Mouse (Mus musculus) ES-CJ7 (cell line): ENCODE data around the gene Msl3.

ENCODE experiments used
- DNase-seq: peaks from one replicate; pipeline ENCODE4 v3.0.0; 2011; ENCODE audit warnings: low read depth, low spot score

Msl3 gene

DNA sequence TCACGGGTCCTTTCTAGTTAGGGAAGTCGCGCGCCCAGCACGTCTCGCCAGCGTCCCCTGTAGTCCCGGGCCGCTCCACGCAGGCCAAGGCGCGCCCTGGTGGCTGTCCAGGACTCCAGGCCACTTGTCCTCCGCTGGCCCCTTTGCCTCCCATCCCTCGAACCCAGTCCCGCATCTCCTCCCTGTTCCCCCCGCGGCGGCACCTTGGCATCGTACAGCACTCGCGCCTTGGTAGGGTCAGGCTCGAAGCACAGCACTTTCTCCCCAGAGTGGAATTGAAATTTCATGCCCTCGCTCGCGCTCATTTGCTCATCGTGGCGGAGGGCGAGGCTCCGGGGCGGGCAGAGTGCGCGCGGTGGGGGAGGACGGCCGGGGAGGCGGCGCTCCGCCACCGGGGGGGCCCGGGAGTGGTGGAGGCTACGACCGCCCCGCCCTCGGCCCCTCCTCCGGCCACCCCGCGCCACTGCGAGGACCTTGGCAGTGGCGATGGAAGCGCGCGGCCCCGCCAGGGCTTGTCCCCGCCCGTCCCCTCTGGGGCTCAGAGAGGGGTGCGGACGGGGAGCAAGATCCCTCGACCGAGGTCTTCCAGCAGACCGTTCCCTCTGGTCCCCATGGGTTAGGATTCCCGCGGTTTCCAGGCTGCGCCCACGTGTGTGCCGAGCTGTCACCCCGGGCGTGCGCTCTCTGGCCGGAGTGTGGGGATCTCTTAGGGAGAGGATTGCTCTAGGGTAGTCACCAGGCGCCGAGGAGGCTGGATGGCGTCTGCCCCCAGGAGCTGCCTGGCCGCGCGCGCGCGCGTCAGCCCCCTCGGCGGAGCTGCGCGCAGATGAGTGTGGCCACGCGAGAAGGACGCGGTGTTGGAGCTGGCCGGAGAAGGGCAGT lies at the start of gene Msl3:
TSS of gene Msl3 (minus strand) at position 374 of the 882 bp plus-strand sequence.
- peak; percentile 55 for DNase-seq

DNA sequence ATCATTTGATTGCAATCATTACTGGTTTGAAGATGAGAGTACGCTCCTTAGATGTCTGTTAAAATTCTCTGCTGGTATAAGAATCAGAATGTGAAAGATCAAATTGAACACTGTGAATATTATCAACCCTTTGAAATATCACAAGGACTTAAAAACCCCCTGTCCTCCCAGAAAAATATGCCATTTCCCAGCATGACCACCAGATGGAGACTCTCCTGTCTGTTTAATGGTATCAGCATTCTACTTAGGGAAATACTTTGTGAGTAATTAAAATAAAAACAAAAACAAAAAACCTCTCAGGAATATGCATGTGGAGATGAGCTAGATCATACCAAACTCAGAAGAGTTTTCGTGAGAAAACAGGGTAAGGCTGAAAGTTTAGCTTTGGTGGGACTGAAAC lies 44.3 kb upstream of the Msl3 start:
- DNase-seq = peak; percentile 2

DNA sequence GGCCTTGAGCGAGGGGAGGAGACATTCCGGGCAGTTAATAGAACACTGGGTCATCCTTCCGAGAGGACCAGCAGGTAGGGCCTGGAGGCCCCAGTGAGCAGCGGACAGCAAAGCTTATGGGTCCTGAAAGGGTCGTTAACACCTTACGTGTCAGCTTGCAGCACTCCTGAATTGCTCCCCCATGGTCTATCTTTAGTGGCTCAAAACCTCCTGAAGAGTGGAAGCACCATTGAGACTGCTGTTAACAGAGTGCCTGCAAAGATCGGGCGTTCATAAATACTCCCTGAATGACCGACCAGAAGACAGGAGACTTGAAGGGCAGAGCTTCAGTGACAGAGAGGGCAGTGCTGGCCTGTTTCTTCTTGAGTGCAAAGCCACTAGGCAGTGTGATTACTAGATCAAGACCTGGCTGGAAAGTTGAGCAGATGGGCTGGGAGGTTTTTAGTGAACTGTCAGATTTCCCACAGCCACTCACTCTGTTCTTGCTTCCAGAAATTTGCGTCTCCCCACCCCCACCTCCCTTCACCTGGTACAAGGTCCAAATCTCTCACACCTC lies 787 bp upstream of the Msl3 start:
- DNase-seq = peak; percentile 5

GRCm38 (mm10) chrX:168672913-168673524 lies 679 bp downstream of the Msl3 start:
- no peak for DNase-seq

- peak; percentile 76 for DNase-seq
These were observed 1.3 kb downstream of the Msl3 start for GRCm38 (mm10) chrX:168672425-168672824.

GRCm38 (mm10) chrX:168663982-168664689 lies 9.6 kb downstream of the Msl3 start:
- peak; percentile 48 for DNase-seq

DNA sequence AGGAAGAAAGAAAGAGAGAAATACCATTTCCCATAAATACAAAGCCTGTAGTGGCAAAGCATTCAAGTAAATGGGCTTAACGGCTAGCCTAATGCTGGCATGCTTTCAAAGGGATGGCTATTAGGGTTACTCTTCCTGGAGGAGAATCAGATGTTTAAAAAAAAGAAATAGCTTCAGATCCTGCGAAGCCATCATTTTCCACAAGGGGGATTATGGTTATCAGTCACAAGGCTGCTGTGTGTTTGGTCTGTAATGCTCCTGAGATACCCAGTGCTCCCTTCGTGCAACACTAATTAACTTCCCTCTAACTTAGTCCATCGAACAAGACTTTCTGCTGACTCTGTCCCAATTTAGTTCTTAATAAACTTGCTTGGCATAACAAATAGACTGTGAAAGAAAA lies 13.5 kb downstream of the Msl3 start:
- DNase-seq = peak; percentile 5

DNA sequence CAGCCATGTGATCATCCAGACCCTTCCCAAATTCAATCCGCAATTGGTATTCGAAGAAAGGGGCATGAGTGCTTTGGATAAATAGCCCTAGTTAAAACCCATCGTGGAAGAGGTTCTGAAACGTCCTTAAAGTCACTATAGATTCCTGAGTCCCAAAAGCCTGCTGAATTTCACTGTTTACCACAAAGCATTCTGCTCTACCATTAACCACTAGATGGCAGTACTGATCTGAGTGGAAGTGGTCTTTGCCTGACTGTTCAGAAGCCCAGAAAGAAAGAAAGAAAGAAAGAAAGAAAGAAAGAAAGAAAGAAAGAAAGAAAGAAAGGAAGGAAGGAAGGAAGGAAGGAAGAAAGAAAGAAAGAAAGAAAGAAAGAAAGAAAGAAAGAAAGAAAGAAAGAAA lies 13.9 kb downstream of the Msl3 start:
- DNase-seq = peak; percentile 9

GRCm38 (mm10) chrX:168659275-168659674 lies 14.4 kb downstream of the Msl3 start:
- DNase-seq = no peak

- DNase-seq = no peak
These were observed 15.9 kb downstream of the Msl3 start for GRCm38 (mm10) chrX:168657795-168658194.

DNA sequence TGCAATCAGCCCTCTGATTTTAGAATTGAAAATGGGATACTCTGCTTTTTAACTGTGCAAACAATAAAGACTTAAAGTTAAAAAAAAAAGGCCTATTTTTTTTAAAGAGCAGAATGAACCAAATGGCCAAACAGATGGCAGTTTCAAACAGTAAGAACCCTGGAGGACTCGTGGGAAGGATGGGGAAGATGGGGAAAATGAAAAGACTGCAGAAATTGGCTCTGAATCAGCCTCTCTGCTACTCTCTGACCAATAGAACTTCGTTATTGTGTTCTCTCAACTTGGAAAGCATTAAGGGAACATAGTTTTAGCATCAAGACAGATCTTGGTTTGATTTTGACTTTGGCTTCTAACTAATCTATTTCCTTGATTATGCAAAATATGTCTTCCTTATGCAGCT lies 24.4 kb downstream of the Msl3 start:
- no peak for DNase-seq

GRCm38 (mm10) chrX:168647746-168648145 lies 26.0 kb downstream of the Msl3 start:
- DNase-seq = no peak

- DNase-seq = no peak
These were observed 30.2 kb downstream of the Msl3 start for GRCm38 (mm10) chrX:168643451-168643850.

DNA sequence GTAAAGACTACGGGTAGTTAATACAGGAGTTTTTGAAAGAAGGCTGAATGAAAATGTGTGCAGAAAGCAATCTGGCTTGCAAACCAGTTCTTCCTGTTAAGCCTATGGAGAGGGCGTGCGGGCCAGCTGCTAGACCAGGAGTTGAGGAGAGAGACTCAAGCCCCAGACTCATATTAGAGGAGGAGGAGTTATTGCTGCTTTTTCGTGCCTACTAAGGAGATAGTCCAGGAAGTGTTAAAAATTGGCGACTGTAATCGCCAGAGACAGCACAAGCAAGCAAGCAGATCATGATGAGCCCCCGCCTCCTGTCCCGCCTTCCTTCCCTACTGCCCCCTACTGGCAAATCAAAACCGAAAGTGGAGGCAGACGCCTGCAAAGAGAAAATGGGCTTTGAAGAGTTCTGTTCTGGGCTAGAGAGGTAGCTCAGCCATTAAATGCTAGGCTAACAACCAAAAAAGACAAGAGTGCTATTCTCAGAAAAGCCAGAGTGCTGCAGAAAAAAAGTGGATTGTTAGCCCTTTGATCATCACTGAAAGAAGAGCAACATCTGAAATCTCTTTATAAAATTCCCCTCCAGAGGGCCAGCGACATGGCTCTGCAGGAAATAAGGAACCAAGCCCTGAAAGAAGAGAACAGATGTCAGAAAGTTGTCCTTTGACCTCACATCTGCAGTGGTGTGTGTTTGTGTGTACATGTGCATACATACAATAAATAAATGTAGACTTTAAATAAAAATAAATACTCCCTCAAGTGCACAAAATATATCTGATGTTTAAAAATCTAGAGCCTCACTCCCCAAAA lies 33.9 kb downstream of the Msl3 start:
- DNase-seq = peak; percentile 26
